Mouse (Mus musculus): ENCODE data around the gene Pde8b. TPM values are rescaled to one million over a fixed set of nuclear protein-coding genes. Genes with fewer than 3 reads are reported as not detected.

The Pde8b gene
- polyA plus RNA-seq, 1 experiment, result not detected

GRCm38 (mm10) chr13:95091546-95092445 is 158.3 kb downstream of the Pde8b start:
- no peak overlapping the region for H3K4me3 ChIP-seq (ENCODE audit: insufficient read depth, low read depth, low read length)
- H3K4me1 ChIP-seq (ENCODE audit: control insufficient read depth, insufficient read depth, insufficient read length, low read length), result no peaks in the 10 kb centered on the region
- no peak overlapping the region for H3K27ac ChIP-seq (replicated peaks; ENCODE audit: low read depth, low read length)

DNA sequence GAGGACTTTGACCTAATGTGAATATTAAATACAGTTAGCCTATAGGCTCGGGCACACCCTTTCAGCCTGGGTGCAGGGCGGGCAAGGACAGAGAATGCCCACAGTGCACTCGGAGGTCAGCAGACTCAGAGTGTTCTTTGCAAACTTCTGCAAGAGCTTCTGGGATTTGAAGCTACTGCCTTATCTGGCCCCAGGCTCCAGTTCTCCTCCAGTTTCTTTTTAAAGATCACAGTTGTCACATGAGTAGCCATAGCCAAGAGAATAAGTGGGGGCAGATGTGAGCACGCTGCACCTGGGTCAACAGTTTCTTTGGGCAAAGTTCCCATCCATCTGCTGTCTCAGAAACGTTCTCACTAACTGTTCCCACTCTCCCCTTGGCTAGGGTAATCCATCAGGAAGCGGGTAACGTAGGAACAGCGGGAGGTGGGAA is 162.8 kb downstream of the Pde8b start:
- Histone ChIP-seq H3K27ac (replicated peaks; ENCODE audit: low read depth, low read length) (no peak overlapping the region), H3K4me1 (ENCODE audit: control insufficient read depth, insufficient read depth, insufficient read length, low read length) (no peaks in the 10 kb centered on the region), H3K4me3 (ENCODE audit: insufficient read depth, low read depth, low read length) (no peak overlapping the region)

- no peak overlapping the region for H3K4me3 ChIP-seq (ENCODE audit: insufficient read depth, low read depth, low read length)
- no peaks in the 10 kb centered on the region for H3K4me1 ChIP-seq (ENCODE audit: control insufficient read depth, insufficient read depth, insufficient read length, low read length)
- H3K27ac ChIP-seq (replicated peaks; ENCODE audit: low read depth, low read length), result no peak overlapping the region
These were observed 164.1 kb downstream of the Pde8b start for GRCm38 (mm10) chr13:95086033-95086432.

DNA sequence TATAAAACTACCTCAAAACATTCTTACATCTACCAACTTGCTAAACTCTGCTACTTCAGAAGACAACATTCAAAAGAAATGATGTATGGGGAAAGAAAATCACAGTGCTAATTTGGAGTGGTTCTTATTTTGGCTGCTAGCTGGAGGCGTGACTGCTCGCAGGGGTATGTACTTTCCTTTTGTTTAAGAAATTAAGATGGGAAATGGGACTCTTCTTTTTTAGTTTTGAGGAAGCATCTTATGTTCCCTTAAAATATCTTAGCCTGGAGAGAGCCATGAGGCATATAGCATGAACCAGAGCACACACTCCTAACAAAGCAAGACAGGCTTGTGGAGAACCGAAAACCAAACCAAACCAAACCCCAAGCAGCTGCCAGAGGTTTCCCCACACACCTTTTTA is 167.5 kb downstream of the Pde8b start:
- 0 out of 2 replicates have a peak overlapping the region, but pooled peaks have one; percentile 14 for H3K27ac ChIP-seq (replicated peaks; ENCODE audit: low read depth, low read length)
- no peaks in the 10 kb centered on the region for H3K4me1 ChIP-seq (ENCODE audit: control insufficient read depth, insufficient read depth, insufficient read length, low read length)

DNA sequence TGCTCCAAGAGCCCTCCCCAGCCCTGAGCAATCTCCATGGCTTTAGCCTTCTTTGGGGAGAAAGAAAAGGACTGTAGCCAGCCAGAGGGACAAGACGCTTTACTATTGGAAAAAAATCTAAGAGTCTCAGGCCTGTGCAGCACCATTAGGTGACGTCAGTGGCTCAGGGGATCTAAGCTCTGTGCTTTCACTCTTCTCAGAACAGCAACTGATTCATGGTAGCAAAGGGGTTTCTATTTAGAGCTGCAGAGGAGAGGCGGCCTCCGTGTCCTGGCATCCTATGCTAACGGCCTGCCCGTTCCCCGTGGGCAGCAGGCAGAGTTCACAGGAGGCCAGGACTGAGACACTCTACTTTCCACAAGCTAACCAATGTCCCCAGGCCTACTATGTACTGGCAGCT is 169.1 kb downstream of the Pde8b start:
- H3K4me3 ChIP-seq (ENCODE audit: insufficient read depth, low read depth, low read length), result no peak overlapping the region
- H3K27ac ChIP-seq (replicated peaks; ENCODE audit: low read depth, low read length), result peak overlapping the region; percentile 77
- no peaks in the 10 kb centered on the region for H3K4me1 ChIP-seq (ENCODE audit: control insufficient read depth, insufficient read depth, insufficient read length, low read length)

More for the DNA sequence above, 167.5 kb downstream of the Pde8b start:
- no peak overlapping the region for H3K4me3 ChIP-seq (ENCODE audit: insufficient read depth, low read depth, low read length)

GRCm38 (mm10) chr13:95078492-95078891 is 171.6 kb downstream of the Pde8b start:
- Histone ChIP-seq H3K27ac (replicated peaks; ENCODE audit: low read depth, low read length) (no peak overlapping the region), H3K4me3 (ENCODE audit: insufficient read depth, low read depth, low read length) (no peak overlapping the region), H3K4me1 (ENCODE audit: control insufficient read depth, insufficient read depth, insufficient read length, low read length) (no peaks in the 10 kb centered on the region)

DNA sequence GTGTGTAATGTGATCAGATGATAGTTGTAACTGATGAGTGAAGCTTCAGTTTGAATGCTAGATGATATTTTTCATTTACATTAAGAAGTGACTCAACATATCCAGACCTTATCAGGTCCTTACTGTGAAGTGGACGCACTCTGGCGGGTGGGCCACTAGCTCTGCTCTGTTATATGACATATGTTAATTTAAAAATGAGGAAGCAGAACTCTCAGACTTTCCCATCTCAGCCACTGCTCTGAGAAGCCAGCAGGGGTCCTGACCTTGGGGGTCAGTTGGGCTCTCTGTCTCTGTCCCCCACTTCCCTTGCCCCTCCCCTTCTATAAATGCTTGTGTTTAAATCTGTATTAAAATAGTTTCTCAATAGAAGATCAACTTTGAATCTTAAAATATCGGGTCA is 172.4 kb downstream of the Pde8b start:
- Histone ChIP-seq H3K27ac (replicated peaks; ENCODE audit: low read depth, low read length) (no peak overlapping the region), H3K4me1 (ENCODE audit: control insufficient read depth, insufficient read depth, insufficient read length, low read length) (no peaks in the 10 kb centered on the region), H3K4me3 (ENCODE audit: insufficient read depth, low read depth, low read length) (no peak overlapping the region)

DNA sequence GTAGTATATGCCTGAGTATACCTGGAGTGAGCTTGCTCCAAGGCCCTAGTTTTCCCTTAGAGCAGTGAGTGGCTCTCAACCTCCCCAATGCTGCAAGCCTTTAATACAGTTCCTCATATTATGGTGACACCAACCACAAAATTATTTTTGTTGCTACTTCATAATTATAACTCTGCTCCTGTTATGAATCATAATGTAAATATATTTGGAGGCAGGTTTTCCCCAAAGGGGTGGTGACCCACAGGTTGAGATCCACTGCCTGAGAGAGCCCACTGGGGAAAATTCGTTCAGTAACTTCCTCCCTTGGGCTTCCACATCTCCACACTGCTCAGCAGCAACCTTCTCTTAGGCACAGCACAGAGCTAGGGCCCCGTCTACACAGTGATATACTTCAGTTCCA is 174.0 kb downstream of the Pde8b start:
- no peak overlapping the region for H3K4me3 ChIP-seq (ENCODE audit: insufficient read depth, low read depth, low read length)

GRCm38 (mm10) chr13:95073445-95074172 is 176.5 kb downstream of the Pde8b start:
- Histone ChIP-seq H3K4me3 (ENCODE audit: insufficient read depth, low read depth, low read length) (no peak overlapping the region), H3K4me1 (ENCODE audit: control insufficient read depth, insufficient read depth, insufficient read length, low read length) (no peaks in the 10 kb centered on the region), H3K27ac (replicated peaks; ENCODE audit: low read depth, low read length) (no peak overlapping the region)

More for the DNA sequence above, 174.0 kb downstream of the Pde8b start:
- Histone ChIP-seq H3K27ac (replicated peaks; ENCODE audit: low read depth, low read length) (no peak overlapping the region), H3K4me1 (ENCODE audit: control insufficient read depth, insufficient read depth, insufficient read length, low read length) (no peaks in the 10 kb centered on the region)

- Histone ChIP-seq H3K27ac (replicated peaks; ENCODE audit: low read depth, low read length) (no peak overlapping the region), H3K4me3 (ENCODE audit: insufficient read depth, low read depth, low read length) (no peak overlapping the region)
These were observed 179.9 kb downstream of the Pde8b start for GRCm38 (mm10) chr13:95070268-95070667.

GRCm38 (mm10) chr13:95067854-95068253 is 182.3 kb downstream of the Pde8b start:
- Histone ChIP-seq H3K4me3 (ENCODE audit: insufficient read depth, low read depth, low read length) (no peak overlapping the region), H3K4me1 (ENCODE audit: control insufficient read depth, insufficient read depth, insufficient read length, low read length) (no peaks in the 10 kb centered on the region)

More at GRCm38 (mm10) chr13:95070268-95070667, 179.9 kb downstream of the Pde8b start:
- no peaks in the 10 kb centered on the region for H3K4me1 ChIP-seq (ENCODE audit: control insufficient read depth, insufficient read depth, insufficient read length, low read length)

DNA sequence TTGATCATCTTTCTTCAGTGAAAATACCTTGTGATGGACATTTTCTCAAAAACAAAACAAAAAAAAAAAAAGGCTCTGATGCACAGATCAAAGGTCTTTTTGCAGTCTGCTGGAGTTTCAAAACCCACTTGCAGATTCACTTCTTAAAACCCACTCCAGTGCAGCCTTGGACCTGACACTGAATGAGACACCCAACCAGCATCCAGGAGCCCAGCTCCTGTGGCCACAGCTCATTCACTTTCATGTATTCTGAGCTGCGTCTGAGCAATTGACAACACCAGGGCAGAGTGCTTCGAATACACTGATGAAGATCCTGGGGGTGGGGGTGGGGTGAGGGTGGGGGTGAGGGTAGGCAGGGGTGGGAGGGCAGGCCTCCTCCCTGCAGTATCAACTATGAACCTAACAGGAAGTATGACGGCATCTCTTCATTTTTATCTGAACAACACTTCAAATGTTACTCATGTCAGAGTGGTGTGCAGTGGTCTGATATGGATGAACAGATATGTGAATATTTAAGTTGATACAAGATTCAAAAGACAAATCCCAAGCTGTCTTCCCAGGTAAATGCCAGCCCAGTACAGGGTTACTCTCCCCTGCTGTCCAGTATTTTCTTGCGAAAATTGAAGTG is 186.6 kb downstream of the Pde8b start:
- Histone ChIP-seq H3K4me3 (ENCODE audit: insufficient read depth, low read depth, low read length) (no peak overlapping the region), H3K4me1 (ENCODE audit: control insufficient read depth, insufficient read depth, insufficient read length, low read length) (no peaks in the 10 kb centered on the region), H3K27ac (replicated peaks; ENCODE audit: low read depth, low read length) (no peak overlapping the region)

More at GRCm38 (mm10) chr13:95067854-95068253, 182.3 kb downstream of the Pde8b start:
- no peak overlapping the region for H3K27ac ChIP-seq (replicated peaks; ENCODE audit: low read depth, low read length)

DNA sequence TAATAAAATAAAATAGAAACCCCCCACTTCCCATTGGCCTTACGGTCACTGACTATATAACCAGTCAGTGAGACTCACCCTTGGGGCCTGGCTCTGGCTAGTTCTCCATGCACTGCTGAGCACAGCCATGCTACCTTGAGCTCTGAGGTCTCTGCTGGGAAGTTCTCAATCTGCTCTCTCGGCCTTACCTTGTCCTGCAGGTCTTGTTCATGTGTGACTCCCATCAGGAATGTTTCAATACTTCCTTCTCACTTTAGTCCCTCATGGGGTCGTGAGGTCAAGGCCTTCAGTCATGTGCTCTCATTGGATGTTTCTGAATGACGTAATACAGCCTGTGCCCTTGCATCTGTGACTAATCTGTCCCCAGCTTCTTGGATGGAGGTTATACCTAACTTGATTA is 191.3 kb downstream of the Pde8b start:
- no peak overlapping the region for H3K4me3 ChIP-seq (ENCODE audit: insufficient read depth, low read depth, low read length)
- no peak overlapping the region for H3K27ac ChIP-seq (replicated peaks; ENCODE audit: low read depth, low read length)
- no peaks in the 10 kb centered on the region for H3K4me1 ChIP-seq (ENCODE audit: control insufficient read depth, insufficient read depth, insufficient read length, low read length)

DNA sequence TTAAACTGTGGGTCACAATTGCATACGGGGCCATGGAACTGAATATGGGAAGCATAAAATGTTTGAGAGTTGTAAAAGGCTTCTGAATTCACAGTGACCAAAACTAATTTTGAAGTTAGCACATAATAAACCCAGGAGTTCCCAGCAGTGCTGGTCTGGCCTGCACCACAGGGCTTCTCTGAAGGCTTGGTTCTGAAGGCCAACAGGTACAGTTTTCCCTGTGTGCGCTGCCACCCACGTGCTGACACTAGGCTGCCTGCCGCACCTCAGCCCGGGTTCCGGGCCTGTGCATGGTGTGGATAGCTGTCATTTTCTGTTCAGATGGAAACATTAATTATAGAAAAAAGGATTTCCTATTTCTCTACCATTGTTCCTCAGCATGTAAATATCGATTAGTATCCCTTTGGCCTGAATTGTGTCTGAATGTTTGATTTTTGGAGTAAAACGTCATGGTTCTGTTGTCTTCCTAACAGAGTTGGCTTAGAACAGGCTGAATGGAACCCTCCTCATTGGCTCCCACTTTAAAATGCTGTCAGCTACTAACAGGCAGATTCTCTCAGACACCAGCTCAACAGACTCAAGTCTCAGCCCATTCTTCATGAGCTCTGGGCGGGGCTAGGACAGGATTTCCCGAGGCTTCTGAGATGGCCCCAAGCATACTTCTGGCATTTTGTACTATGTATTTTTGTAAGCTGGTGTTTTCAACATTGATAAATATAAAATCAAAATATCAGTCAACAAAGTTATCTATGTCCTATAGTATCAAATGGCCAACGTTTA is 193.4 kb downstream of the Pde8b start:
- Histone ChIP-seq H3K4me3 (ENCODE audit: insufficient read depth, low read depth, low read length) (no peak overlapping the region), H3K4me1 (ENCODE audit: control insufficient read depth, insufficient read depth, insufficient read length, low read length) (no peaks in the 10 kb centered on the region), H3K27ac (replicated peaks; ENCODE audit: low read depth, low read length) (no peak overlapping the region)

Measured in brown adipose tissue, adult 24 weeks (tissue).